Mouse (Mus musculus): ENCODE results near the gene Prr22.

Prr22 gene

DNA sequence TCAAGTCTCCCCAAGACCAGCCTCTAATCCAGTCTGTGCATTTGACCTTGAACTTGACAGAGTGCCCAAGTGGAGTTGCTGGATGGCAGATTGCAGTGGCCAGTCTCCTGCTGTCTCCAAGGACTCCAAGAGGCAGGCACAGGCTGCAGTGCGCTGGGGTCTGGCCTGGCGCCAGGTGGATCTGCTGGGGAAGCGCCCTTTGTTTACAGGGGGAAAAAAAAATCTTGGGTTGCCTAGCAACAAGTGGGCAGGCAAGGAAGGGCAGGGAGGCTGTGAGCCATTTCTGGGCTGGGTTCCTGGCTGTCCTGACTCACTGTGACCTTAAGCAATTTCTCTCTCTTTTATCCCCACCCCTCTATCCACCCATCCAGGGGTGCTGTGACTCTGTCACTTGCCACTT lies 40.2 kb downstream of the Prr22 start:
- DNase-seq = peak in 1 of 2 experiments; percentile 18

DNA sequence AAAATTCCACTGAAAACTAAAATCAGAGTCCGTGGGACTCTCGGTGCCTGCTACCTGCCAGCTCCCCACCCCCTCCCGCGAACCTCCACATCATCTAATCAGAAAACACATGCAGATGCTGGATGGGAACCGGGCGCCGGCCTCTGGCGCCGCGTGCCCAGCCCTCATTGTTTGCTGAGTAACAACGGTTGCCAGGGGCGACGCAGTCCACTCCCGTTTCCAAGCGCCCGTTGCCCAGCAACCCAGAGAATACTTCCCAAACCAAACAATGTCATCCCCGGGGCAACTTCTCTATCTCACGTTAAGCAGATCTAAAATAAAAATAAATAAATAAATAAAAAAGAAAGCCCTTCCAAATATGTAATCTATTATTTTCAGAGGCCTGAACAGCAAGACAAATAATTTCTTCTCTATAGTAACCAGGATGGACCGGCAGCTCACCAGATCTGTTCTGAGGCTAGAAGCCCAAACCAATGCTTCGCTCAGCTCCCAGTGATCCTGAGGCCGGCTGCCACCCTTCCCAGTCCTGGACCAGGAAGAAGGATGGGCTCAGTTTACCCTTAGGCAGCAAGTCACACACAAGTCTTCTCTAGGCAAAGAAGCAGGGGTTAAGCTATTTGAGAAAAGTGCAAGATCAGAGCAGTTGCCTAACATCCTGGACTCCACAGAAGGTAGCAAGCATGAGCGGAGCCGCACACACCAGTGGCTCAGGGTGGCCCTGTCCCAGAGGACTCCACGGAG lies 44.4 kb downstream of the Prr22 start:
- peak in 1 of 2 experiments; percentile 23 for DNase-seq

DNA sequence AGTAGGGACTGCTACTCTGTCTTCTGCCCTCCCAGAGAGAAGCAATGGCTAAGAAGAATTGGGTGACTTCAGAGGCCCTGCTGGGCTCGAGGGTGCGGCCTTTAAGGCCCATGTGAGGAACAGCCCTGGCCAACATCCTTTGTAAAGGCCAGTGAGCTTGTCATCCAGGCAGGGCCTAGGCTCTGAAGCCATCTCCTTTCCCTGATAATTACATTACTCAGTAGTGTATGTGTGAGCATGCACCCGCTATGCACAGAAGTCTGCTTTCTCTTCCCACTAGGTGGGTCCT lies 45.0 kb downstream of the Prr22 start:
- DNase-seq = no peak

DNA sequence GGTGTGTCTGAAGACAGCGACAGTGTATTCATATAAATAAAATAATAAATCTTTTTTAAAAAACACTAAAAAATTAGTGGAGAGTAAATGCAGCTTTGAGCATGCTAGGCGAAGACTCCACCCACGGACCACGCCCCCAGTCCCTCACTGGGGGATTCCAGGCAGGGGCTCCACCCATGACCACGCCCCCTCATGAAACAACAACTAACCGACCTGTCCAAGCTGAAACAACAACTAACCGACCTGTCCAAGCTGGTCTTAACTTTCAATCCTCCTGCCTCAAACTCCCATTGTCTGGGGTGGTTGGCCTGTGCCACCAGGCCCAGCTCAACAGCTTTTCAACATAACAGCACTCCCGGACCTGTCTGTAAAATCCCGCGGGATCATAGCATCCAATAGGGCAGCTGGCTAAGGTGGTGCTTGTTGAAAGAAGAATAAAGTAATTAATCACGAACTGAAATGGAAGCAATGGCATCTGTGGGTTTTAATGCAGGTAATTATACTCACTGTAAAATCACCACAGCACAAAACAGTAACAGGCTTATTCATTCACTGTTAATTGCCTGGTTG lies 48.1 kb downstream of the Prr22 start:
- DNase-seq = peak; percentile 20 to 26

GRCm38 (mm10) chr17:56819032-56819545 lies 49.0 kb downstream of the Prr22 start:
- no peak for DNase-seq

GRCm38 (mm10) chr17:56819694-56820111 lies 49.7 kb downstream of the Prr22 start:
- peak; percentile 13 to 39 for DNase-seq

All from spleen, adult 18-20 months (tissue).